Mouse (Mus musculus) liver, postnatal 0 days (tissue): ENCODE measurements around the gene Zfp583.
"Not testable (repeated sequence)": the region's sequence is repeated elsewhere in the genome, so short reads cannot be mapped to it uniquely, and the experiment has no call there.

Experiments
- CTCF ChIP-seq: sonication (generic); IDR thresholded peaks from 2 replicates; pipeline ENCODE4 v1.5.1; 2016; ENCODE audit warnings: antibody characterized with exemption, low read depth
- EP300 ChIP-seq: IDR thresholded peaks from 2 replicates; pipeline ENCODE4 v1.6.1; 2016; ENCODE audit warnings: antibody characterized with exemption, low read depth, mild to moderate bottlenecking

DNA sequence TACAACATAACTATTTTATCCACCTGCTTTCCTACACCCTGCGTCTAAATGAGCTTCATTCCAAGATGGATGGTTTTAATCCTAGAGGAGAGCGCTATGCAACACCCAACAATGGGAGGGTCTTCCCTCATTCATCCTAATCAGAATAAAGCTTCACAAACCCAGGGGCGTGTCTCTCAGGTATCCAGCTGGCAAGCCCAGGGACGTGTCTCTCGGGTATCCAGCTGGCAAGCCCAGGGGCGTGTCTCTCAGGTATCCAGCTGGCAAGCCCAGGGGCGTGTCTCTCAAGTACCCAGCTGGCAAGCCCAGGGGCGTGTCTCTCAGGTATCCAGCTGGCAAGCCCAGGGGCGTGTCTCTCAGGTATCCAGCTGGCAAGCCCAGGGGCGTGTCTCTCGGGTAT, 30.3 kb downstream of the Zfp583 start:
- TF ChIP-seq CTCF, EP300: not testable (repeated sequence)
